Mouse (Mus musculus): ENCODE measurements at regions not wholly inside any gene's neighbourhood (a gene's known extent, or its start where the extent isn't known, plus 50 kb on each side); places are given as distances from the start of the nearest gene placed in this dataset.

DNA sequence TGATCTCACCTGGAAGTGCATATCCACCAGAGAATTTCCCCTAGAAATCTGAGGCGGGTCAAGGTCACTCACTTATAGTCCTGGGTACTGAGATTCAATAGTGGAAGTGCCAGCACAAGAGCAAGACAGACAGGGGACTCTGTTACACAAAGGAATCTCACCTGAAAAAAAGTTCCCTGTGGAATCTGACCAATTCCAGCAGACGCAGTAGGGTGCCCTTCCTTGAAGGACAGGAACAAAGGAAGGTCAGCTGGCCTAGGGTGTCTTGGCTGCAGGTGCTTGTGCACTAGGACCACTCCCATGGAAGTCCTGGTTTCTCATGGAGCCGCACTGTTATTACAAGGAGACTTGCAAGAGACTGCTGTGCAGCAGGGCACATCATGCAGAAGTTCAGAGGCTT is 81.2 kb downstream of the Gm15023 start:
- TF ChIP-seq CTCF (IDR thresholded peaks at IDR 0.05; ENCODE audit: borderline replicate concordance, control insufficient read depth, extremely low read depth, insufficient read depth, low read length, poor library complexity) (no peak), POLR2A (IDR thresholded peaks at IDR 0.05; ENCODE audit: control insufficient read depth, extremely low read depth, insufficient read depth, low read length, poor library complexity) (no peak)
